ENCODE assay signal across 8 mouse cellular contexts in the genomic region with DNA sequence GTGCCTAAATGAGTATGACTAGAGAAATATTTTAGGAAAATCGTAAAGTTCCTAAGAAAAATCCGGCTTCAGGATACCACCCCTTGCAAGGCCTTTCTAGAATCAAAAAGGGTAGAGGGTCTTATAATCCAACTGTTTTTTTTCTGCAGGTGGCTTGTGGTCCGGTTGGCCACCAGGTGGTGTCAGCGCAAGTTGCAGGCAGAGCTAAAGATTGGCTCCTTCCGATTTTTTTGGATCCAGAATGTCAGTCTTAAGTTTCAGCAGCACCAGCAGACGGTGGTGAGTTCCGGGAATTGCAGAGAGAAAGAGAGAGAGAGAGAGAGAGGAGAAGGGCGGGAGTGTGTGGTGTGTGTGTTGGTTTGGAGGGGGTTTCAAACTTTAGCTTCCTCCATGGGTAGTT. TPM values are rescaled to one million over a fixed set of nuclear protein-coding genes. Genes with fewer than 3 reads are reported as not detected.
DNase-seq lines count a peak whose midpoint lies in the region; ATAC-seq and TF ChIP-seq lines count a peak whose summit lies in the region.

No protein-coding gene starts in this region.

- 4% methylated on average over 8 of the region's 8 CpGs for WGBS in heart, embryonic 16.5 days
- WGBS in lung, embryonic 14.5 days = 2% methylated on average over 8 of the region's 8 CpGs
- WGBS in neural tube, embryonic 15.5 days = 3% methylated on average over 8 of the region's 8 CpGs

- H3K4me2 ChIP-seq in heart, embryonic 16.5 days (ENCODE audit: low read depth, low read length) = peak overlapping the region; percentile 77
- peak overlapping the region; percentile 69 for H3K4me2 ChIP-seq in lung, embryonic 14.5 days
- peak overlapping the region; percentile 72 for H3K4me2 ChIP-seq in neural tube, embryonic 15.5 days

- H3K27me3 ChIP-seq in heart, embryonic 16.5 days (ENCODE audit: control insufficient read depth, insufficient read depth, low read length) = peaks cover 3% of the 10 kb centered on the region; the same call in 1 of the 2 replicates
- peaks cover 5% of the 10 kb centered on the region; the same call in 1 of the 2 replicates for H3K27me3 ChIP-seq in lung, embryonic 14.5 days (ENCODE audit: insufficient read depth, low read length)
- H3K27me3 ChIP-seq in neural tube, embryonic 15.5 days (replicated peaks) = peaks cover 7% of the 10 kb centered on the region; the same call in 1 of the 2 replicates

- peak; percentile 75 for TF ChIP-seq CTCF in lung, embryonic 14.5 days (IDR thresholded peaks at IDR 0.05; ENCODE audit: low read depth)

- H3K9me3 ChIP-seq in heart, embryonic 16.5 days (replicated peaks; ENCODE audit: control insufficient read depth, low read length) = no peaks in the 10 kb centered on the region
- no peaks in the 10 kb centered on the region for H3K9me3 ChIP-seq in lung, embryonic 14.5 days (ENCODE audit: low read depth, low read length)
- H3K9me3 ChIP-seq in neural tube, embryonic 15.5 days (replicated peaks) = no peaks in the 10 kb centered on the region

- ATAC-seq in heart, embryonic 16.5 days (replicated peaks; ENCODE audit: extremely low read depth, insufficient read depth, low FRiP score) = no peak
- no peak for ATAC-seq in lung, embryonic 14.5 days (ENCODE audit: insufficient read depth)
- no peak for ATAC-seq in neural tube, embryonic 15.5 days (ENCODE audit: low FRiP score)

- peak; percentile 66 for DNase-seq in MEL-GATA-1-ER (ENCODE audit: extremely low read depth, low read depth)
- DNase-seq in fibroblast of lung, adult 2 months (ENCODE audit: low read depth) = peak; percentile 65
- peak; percentile 61 to 79 for DNase-seq in kidney, postnatal 25 days
- peak; percentile 84 for DNase-seq in lung, embryonic 14.5 days
- peak; percentile 58 for DNase-seq in thymus, postnatal 25 days

- no peaks in the 10 kb centered on the region; the same call in 1 of the 2 replicates for H3K4me1 ChIP-seq in brown adipose tissue, adult 24 weeks (ENCODE audit: control insufficient read depth, insufficient read depth, insufficient read length, low read length)
- peaks cover 6% of the 10 kb centered on the region; the same call in 1 of the 2 replicates for H3K4me1 ChIP-seq in heart, embryonic 16.5 days (ENCODE audit: control insufficient read depth, insufficient read depth, low read length)
- no peaks in the 10 kb centered on the region for H3K4me1 ChIP-seq in lung, embryonic 14.5 days (ENCODE audit: insufficient read depth)
- H3K4me1 ChIP-seq in neural tube, embryonic 15.5 days = peaks cover 17% of the 10 kb centered on the region

- H3K4me3 ChIP-seq in brown adipose tissue, adult 24 weeks (ENCODE audit: insufficient read depth, low read depth, low read length) = peak overlapping the region; percentile 97
- peak overlapping the region; percentile 72 for H3K4me3 ChIP-seq in heart, embryonic 16.5 days (ENCODE audit: low read length)
- peak overlapping the region; percentile 79 for H3K4me3 ChIP-seq in lung, embryonic 14.5 days (ENCODE audit: low read depth, low read length)
- peak overlapping the region; percentile 93 for H3K4me3 ChIP-seq in neural tube, embryonic 15.5 days (replicated peaks)

- peaks cover 30% of the 10 kb centered on the region for H3K36me3 ChIP-seq in heart, embryonic 16.5 days (ENCODE audit: control insufficient read depth, insufficient read depth)
- H3K36me3 ChIP-seq in lung, embryonic 14.5 days (ENCODE audit: insufficient read depth) = peaks cover 43% of the 10 kb centered on the region
- peaks cover 35% of the 10 kb centered on the region for H3K36me3 ChIP-seq in neural tube, embryonic 15.5 days

- H3K27ac ChIP-seq in brown adipose tissue, adult 24 weeks (replicated peaks; ENCODE audit: low read depth, low read length) = no peak overlapping the region
- H3K27ac ChIP-seq in heart, embryonic 16.5 days (ENCODE audit: low read length) = peak overlapping the region; percentile 79; the same call in 1 of the 2 replicates
- no peak overlapping the region for H3K27ac ChIP-seq in lung, embryonic 14.5 days (ENCODE audit: low read depth)
- H3K27ac ChIP-seq in neural tube, embryonic 15.5 days (replicated peaks) = peak overlapping the region; percentile 90; the same call in 1 of the 2 replicates

- peak overlapping the region; percentile 90 for H3K9ac ChIP-seq in heart, embryonic 16.5 days (ENCODE audit: low read length)
- peak overlapping the region; percentile 20; the same call in 1 of the 2 replicates for H3K9ac ChIP-seq in lung, embryonic 14.5 days
- peak overlapping the region; percentile 83; the same call in 1 of the 2 replicates for H3K9ac ChIP-seq in neural tube, embryonic 15.5 days (replicated peaks)

RNA-seq across cellular contexts. Expression of gene 2610507B11Rik, which starts 1.0 kb away (rescaled TPM):
- 74.3 and 104 TPM in 2 replicates for polyA plus RNA-seq in brown adipose tissue, adult 24 weeks (2012; ENCODE audit: insufficient read depth, insufficient read length, missing spikeins)
- 67.1 and 70.8 TPM in 2 replicates for polyA plus RNA-seq in heart, embryonic 16.5 days (2015; fragmentation: Nextera tagmentation; extraction: Ambion mirVana)
- 71.2 and 76.8 TPM in 2 replicates for polyA plus RNA-seq in lung, embryonic 14.5 days (2014; fragmentation: Nextera tagmentation; extraction: Ambion mirVana)
- 56.5 and 65.2 TPM in 2 replicates for polyA plus RNA-seq in neural tube, embryonic 15.5 days (2015; fragmentation: Nextera tagmentation; extraction: Ambion mirVana)

RNA-seq across cellular contexts. Expression of gene Supt6, which starts 16.8 kb away (rescaled TPM):
- polyA plus RNA-seq in brown adipose tissue, adult 24 weeks (2012; ENCODE audit: insufficient read depth, insufficient read length, missing spikeins) = 20.1 and 20.7 TPM in 2 replicates
- 16.3 and 16.9 TPM in 2 replicates for polyA plus RNA-seq in heart, embryonic 16.5 days (2015; fragmentation: Nextera tagmentation; extraction: Ambion mirVana)
- polyA plus RNA-seq in lung, embryonic 14.5 days (2014; fragmentation: Nextera tagmentation; extraction: Ambion mirVana) = 25.8 and 27.9 TPM in 2 replicates
- 22.9 and 25.1 TPM in 2 replicates for polyA plus RNA-seq in neural tube, embryonic 15.5 days (2015; fragmentation: Nextera tagmentation; extraction: Ambion mirVana)

RNA-seq across cellular contexts. Expression of gene Sdf2, which starts 17.0 kb away (rescaled TPM):
- 42.0 and 44.9 TPM in 2 replicates for polyA plus RNA-seq in brown adipose tissue, adult 24 weeks (2012; ENCODE audit: insufficient read depth, insufficient read length, missing spikeins)
- 58.0 and 64.5 TPM in 2 replicates for polyA plus RNA-seq in heart, embryonic 16.5 days (2015; fragmentation: Nextera tagmentation; extraction: Ambion mirVana)
- 72.6 and 76.7 TPM in 2 replicates for polyA plus RNA-seq in lung, embryonic 14.5 days (2014; fragmentation: Nextera tagmentation; extraction: Ambion mirVana)
- 93.2 and 97.1 TPM in 2 replicates for polyA plus RNA-seq in neural tube, embryonic 15.5 days (2015; fragmentation: Nextera tagmentation; extraction: Ambion mirVana)

RNA-seq across cellular contexts. Expression of gene BC030499, which starts 28.1 kb away (rescaled TPM):
- not detected in 2 replicates for polyA plus RNA-seq in brown adipose tissue, adult 24 weeks (2012; ENCODE audit: insufficient read depth, insufficient read length, missing spikeins)
- 0.32 and 0.51 TPM in 2 replicates for polyA plus RNA-seq in heart, embryonic 16.5 days (2015; fragmentation: Nextera tagmentation; extraction: Ambion mirVana)
- 0.45 and 0.66 TPM in 2 replicates for polyA plus RNA-seq in lung, embryonic 14.5 days (2014; fragmentation: Nextera tagmentation; extraction: Ambion mirVana)
- 0.40 and 0.42 TPM in 2 replicates for polyA plus RNA-seq in neural tube, embryonic 15.5 days (2015; fragmentation: Nextera tagmentation; extraction: Ambion mirVana)

RNA-seq across cellular contexts. Expression of gene Spag5, which starts 38.8 kb away (rescaled TPM):
- 0.29 and 0.87 TPM in 2 replicates for polyA plus RNA-seq in brown adipose tissue, adult 24 weeks (2012; ENCODE audit: insufficient read depth, insufficient read length, missing spikeins)
- 27.7 and 28.5 TPM in 2 replicates for polyA plus RNA-seq in heart, embryonic 16.5 days (2015; fragmentation: Nextera tagmentation; extraction: Ambion mirVana)
- polyA plus RNA-seq in lung, embryonic 14.5 days (2014; fragmentation: Nextera tagmentation; extraction: Ambion mirVana) = 54.2 and 59.8 TPM in 2 replicates
- polyA plus RNA-seq in neural tube, embryonic 15.5 days (2015; fragmentation: Nextera tagmentation; extraction: Ambion mirVana) = 6.5 and 13.1 TPM in 2 replicates

Comparison
In these comparisons a context has a peak if more than half of its experiments do, and no peak if none do; other contexts are left out.
1. H3K27ac ChIP-seq: peak in heart, embryonic 16.5 days (single experiment) and neural tube, embryonic 15.5 days (single experiment); none in brown adipose tissue, adult 24 weeks (single experiment) and lung, embryonic 14.5 days (single experiment).
2. H3K9ac ChIP-seq: peak in every context shown above with its lines; median percentile 90 in heart, embryonic 16.5 days; 83 in neural tube, embryonic 15.5 days; 20 in lung, embryonic 14.5 days.
3. Peak in every context shown above with its lines, with median percentiles within 50 percentile points of each other: DNase-seq, H3K4me3 ChIP-seq and H3K4me2 ChIP-seq.